Mouse (Mus musculus) embryo, embryonic 9.5 days (tissue): ENCODE measurements around the gene Alpl.

Experiments used
- DNase-seq: peaks from one replicate; pipeline ENCODE4 v3.0.0-alpha.2; 2017; ENCODE audit errors: extremely low spot score

Gene Alpl

DNA sequence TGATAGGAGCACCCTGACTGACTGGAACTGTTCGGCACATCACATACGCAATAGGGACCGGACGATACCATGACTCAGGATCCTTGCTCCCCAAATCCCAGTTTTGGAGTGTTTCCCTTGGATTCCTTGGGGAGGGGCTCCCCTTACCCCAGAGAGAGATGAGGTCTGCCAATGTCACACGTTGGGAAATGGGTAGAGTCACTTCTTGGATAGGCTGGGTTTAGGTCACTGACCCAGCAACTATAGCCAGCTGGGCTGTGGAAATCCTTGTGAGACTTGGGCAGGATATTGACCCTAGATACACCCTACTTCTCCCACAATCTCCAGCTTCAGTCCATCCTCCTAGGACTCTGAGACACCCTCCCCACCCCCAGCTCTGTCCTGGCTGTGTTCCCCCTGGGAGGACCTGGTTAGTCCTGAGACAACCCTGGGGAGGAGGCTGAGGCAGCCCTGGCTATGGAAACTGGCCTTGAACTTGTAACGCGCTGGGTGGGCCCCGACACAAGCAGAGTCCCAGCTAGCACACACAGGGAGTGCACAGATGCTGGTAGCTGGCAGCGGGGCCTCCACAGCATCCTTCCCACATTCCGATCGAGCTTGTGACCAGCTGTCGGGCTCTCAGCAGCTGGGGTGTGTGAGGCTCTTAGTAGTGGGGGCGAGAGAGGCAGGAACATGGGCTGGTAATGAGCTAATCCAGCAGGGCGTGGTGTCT, 25.1 kb downstream of the Alpl start:
- no peak for DNase-seq

DNA sequence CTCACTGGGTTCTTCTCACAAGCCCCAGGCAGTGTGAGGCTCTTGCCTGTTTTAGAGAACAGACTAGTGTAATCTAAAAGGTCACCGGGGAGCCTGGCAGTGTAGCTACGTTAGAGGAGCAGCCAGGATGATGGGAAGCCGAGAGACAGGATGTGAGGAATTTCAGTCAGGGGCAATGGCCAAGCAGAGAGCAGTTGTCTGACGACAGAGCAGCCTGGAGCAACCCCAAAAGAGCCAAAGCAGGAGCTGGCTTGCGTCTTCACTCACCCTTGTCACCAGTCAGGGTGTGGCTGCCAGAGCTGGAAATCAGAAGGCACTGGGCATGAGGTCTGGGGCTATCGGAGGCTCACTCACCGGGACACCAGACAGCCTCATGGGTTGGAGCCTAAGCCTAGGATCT, 26.5 kb downstream of the Alpl start:
- DNase-seq, result no peak

DNA sequence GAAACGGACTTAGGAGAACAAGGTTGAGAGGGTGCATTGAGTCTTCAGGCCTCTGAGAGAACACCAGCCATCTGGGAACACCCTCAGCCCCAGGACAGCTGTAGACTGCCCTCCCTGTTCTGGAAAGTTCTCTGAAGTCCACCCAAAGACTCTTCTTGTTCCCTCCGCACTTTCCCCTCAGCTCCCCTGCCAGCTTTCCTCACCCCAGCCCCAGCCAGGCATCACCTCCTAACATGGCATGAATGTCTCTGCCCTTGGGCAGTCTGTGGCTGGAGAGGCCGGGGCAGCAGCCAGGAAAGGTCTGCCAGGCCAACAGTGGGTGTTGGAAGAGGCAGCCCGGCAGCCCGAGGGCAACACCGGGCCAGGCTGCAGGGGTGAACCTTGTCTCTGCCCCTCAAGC, 27.4 kb downstream of the Alpl start:
- no peak for DNase-seq

DNA sequence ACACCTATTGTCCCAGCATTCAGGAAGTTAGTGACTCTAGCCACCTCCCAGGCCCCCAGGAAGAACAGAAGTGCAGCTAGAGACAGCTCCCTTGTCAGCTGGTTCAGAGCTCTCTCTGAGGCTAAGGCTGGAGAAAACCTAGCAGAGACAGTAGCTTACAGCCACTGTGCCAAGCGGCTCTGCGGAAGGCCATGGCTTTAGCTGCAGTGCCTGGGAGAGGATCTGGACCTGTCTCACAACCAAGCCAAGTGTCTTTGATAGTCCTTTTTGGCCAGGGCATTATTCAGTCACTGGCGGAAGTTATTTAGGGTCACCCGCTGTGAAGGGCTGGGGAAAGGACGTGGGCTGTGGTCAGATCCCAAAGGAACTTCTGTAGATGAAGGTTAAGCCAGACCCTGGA, 27.8 kb downstream of the Alpl start:
- DNase-seq, result no peak

DNA sequence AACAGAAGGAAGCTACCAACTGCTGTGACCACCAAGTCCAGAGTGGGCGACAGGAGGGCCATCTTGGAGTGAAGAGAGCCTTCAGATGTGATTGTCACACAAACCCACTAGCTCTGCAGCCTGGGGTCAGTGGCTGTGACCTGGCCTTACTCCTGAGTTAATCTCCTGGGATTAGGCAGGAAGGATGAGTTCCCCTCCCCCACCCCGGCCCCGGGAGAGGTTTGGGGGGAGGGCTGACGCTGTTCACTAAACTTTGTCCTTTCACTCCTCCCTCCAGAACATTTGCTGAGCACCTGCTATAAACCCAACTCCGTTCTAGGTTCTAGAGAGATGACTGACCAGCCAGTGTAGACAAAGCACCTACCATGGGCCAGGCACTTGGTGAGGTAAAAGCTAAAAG, 29.8 kb downstream of the Alpl start:
- peak; percentile 39 for DNase-seq

DNA sequence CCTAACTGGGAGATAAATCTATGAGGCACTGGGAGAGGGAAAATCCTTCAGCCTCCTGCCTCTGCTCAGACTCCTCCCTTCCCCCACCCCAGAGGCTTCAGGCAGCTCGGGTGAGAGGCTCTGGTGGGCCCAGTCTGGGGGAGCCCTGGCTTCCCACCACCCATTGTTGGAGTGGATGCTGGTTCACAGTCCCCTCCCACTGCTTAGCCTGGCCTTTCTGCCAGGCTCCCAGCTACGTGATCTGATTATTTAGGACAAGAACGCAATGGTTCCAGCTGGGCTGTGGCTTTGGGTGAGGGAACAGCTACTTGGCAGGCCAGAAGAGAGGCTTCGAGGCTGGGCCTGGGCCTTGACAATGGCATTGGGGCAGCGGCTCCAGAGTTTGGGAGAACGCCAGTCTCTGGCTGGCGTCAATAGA, 30.6 kb downstream of the Alpl start:
- no peak for DNase-seq

DNA sequence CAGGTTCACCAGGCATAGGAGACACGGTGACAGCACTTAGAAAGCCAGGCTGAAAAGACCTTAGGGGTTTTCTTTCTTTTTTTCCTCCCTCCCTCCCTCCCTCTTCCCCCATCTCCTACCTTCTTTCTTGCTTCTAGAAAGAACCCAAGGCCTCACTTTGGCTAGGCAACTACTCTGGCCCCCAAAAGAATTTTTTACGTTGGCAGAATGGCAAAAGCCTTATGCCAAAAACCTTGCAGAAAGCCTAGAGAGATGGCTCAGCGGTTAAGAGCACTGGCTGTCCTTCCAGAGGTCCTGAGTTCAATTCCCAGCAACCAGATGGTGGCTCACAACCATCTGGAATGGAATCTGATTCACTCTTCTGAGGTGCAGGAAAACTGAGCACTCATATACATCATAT, 31.6 kb downstream of the Alpl start:
- DNase-seq, result no peak

DNA sequence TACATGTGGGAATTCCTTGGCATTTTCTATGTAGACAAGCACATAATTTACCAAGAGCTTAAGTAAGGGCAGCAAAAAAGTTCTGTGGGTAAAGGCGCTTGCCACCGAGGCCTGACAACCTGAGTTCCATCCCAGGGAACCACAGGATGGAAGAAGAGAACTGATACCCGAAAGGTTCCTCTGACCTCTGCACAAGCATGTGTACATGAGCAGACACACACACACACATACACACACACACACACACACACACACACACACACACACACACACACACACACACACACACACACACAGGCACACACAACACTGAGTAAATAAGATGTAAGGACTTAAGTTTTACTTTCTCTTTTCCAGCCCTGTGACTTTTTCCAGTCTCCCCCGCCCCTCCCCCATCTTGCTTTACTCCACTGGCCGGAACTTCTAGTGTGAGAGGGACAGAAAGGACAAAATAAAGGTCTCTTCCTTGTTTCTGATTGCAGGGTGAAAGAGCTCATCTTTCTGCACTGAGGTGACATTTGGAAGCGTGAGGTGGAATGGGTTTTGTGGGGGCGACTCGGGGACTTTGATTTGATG, 32.2 kb downstream of the Alpl start:
- DNase-seq, result no peak

DNA sequence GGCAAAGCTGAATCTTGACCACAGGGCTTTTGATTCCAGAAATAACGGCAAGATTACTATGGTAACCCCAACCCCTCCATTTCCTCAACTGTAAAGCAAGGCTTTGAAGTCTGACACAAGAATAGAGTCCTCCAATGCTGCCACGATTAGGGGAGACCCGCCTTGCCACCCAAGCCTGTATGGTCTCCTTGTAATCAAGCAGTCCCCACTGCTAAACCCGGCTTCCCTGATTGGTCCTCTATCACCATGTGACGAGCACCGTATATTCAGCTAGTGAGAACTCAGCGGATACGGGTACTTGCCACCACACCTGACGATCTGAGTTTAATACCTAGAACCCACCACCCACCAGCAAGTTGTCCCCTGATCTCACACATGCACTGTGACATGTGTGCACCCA, 33.3 kb downstream of the Alpl start:
- DNase-seq, result no peak

DNA sequence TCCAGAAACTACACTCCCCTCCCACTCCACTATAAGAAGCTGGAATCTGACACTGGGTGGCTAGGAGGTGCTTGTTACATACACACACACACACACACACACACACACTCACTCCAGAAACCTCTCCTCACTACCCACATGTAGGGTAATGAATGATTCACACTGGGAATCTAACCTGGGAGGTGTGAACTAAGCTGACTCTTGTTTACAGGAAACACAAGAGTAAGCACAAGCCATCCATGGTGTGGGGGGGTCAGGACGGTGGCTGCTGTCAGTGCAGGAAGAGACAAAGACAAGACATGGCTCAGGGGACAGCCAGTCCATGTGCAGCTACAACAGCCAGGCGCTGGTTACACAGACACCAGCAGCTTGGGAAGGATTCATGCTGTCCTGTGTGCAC, 41.7 kb downstream of the Alpl start:
- DNase-seq, result no peak

DNA sequence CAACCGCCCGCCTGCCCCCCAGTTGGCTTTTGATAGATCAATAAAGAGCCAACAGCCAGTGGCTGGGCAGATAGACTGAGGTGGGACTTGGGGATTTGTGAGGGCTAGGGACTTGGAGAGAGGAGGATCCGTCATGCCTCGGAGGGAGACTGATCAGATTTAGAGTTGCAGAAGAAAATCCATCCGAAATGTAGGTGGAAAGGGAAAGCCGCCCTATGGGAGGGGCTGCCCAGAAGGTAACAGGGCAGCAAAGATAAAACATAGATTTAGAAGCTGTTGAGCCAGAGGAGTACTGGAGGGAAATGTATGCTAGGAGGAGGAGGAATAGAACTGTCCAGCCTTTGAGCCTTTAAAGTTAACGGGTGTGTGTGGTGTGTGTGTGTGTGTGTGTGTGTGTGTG, 43.0 kb downstream of the Alpl start:
- no peak for DNase-seq

DNA sequence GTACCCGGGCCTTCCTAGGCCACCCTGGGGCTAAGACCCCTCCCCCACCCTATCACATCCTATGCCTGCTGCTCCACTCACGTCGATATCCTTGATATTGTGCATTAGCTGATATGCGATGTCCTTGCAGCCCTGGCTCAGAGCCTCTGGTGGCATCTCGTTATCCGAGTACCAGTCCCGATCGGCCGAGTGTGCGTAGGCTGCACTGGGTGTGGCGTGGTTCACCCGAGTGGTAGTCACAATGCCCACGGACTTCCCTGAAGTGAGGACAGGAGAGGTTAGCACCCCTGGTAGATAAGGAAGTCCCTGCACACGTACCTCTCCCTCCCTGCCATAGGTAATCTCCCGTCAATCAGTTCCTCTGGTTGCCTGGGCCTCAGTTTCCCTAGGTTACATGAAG, 43.7 kb downstream of the Alpl start:
- no peak for DNase-seq

DNA sequence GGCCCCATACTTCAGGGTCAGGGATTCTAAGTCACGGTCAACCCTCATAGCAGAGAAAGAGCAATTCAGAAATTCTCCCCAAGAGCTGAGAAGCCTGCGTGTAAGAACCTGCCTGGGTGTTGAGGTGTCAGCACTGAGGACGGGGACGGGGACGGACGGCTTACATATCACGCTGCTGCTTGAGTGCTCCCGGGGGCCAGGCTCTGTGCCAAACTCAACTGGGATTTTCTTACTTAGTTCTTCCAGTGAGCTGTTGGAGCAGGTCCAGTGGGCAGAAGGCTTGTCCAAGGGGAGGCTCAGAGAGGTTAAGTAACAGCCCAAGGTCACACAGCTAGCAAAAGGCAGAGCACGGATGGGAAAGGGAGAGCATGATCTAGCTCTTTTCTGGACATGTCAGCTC, 44.5 kb downstream of the Alpl start:
- no peak for DNase-seq

DNA sequence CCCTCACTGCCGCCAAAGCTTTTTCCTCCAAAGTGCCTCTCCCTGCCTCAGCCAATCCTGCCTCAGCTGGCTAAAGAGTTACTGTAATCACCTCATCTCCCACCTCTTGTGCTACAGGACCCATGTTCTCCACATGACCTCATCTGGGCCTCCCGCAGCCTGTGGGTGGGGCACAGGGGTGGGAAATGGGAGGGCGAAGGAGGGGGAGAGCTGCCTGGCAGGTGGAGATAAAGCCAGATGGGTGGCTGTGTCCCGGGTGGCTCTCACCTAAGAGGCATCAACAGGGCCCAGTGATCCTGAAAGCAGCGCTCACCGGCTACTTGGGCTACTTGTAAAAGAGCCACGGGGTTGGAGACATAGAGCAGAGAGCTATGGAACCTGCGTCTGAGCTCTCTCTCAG, 44.9 kb downstream of the Alpl start:
- DNase-seq, result no peak

DNA sequence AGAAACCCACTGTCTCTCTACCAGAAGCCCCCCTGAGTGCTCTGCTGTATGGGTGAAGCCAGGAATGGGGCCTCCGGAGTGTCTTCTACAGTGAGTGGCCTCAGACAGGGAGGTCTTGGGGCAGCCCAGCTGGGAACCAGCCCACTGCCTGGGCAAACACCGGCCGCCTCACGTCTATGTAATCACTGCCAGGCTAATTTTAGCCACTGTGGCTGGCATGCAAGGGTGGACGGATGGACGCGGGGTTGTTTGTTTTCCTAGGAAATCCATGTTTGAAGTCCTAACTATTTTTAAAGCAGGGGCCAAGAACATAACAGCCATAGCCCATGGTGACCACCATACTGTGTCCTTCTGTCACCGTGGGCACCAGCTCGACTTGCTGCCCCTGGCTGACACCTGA, 46.1 kb downstream of the Alpl start:
- DNase-seq, result no peak

DNA sequence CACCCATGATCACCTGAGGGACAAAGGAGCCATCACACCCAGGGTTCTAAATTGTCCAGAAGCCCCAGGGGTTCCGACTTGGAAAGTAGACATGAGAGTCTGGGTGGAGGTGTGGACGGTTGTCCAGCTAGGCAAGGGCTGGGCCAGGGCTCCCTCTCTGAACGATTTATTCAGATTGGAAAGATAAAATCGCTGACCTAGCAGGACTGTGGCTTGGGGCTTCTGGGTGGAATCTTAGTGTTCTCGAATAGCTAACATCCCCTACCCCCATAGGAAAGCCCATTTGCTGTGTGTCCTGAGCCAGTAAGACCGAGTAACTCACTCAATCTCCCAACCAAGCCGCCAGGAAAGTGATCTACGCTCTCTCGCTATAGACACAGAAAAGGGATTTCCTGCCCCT, 46.5 kb downstream of the Alpl start:
- no peak for DNase-seq

DNA sequence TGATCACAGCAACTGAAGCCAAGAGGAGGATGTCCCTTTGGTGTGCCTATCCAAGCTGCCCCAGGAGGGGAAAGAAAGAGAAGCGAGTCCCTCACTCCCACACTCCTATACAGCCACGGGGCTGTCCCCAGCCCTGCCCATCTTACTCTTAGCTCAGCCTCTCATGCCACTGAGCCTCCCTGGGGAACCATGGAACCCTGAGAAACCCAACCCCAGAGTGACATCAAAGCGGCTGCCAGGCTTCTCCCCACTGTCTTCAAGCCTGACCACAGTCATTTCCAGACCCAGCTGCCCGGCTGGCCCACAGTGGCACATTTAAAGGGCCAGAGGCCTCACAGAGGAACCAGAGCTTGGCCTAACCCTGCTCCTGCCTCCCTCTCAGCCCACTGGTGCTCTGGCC, 47.5 kb downstream of the Alpl start:
- no peak for DNase-seq

DNA sequence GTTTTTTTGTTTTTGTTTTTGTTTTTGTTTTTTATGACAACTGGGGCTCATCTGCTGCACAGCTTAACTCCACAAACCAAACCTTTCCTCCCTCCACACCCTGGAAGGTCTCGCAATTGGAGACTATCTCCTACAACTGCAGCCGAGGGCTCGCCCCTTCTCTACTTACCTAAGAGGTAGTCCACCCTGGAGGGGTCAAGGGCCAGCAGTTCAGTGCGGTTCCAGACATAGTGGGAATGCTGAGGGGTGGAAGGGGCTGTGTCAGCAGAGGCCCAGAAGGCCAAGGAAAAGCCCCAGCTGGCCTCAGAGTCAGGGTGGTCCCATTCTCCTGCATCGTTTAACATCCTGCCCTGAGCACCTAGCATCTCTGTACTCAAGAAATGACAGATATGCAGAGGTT, 48.6 kb downstream of the Alpl start:
- no peak for DNase-seq

DNA sequence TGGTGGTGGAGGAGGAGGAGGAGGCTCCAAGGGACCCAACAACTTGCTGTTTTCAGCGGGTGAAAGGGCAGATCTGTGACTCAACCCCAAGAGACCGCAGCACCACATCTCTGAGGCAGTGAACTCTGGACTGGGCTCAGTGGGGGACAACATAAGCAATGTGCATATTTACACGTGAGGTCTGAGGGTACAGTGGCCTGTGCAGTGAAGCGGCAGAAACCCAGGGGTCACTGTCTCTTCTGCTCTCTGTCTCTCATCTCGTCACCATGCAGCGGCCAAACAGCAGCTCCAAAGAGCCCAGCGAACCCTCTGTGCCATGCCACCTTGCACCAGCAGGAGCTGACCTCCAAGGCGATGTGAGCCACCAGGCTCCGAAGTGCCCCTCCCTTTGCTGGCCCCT, 49.1 kb downstream of the Alpl start:
- DNase-seq, result no peak

DNA sequence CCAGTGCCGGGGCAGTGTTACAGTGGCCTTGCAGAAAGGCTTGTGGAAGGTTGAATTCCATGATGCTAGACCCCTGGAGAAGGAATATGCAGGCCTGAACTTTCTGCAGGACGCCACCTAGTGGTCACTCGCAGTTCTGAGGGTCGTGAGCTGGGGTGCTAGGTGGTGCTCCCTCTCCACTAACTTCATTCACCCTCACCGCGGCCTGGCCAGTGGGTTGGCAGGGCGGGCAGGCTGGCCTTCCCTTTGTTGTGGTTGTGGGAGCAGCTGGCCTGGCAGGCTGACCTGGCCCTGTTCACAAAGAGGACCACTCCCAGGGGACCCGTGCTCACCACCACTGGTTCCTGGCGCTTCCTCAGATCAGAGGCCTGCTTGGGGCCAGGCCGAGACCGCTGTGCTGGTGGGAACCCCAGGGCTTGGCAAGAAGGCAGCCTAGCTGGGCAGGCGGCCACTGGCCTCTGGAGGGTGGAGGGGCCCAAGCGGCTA, 51.7 kb downstream of the Alpl start:
- no peak for DNase-seq

DNA sequence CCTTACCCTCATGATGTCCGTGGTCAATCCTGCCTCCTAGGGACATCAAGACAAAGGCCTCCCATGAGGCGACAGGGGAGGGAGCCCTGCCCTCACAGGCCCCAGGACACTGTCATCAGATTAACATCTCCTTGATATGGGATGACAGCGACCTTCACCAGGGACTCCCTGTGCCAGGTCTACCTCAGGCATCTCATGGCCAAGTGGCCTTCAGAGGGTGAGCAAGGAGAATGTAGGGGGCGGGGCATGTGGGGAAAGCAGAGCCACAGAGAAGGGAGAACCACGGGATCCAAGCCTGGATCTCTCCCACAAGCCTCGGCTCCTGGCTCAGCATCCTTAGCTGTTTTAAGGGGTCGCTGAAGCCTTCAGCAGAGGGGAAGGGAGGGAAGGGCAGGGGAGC, 52.4 kb downstream of the Alpl start:
- DNase-seq, result no peak

DNA sequence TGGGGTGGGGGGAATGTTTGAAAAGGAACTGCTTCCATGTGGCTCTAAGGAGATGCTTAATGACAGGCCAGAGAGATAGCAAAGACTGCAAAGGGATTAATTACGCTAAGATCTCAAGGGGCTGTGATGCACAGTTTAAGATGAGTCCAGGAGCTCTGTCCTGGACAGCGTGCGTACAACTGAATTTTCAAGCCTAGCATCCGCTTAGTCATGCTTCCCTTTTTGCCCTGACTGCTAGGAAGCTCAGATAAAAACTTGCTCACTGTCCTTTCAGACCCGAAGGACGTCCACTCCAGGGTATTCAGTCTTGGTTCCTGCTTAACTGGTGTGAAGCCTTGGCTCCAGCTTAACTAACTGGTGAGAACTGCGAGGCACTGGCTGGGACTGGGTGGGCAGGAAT, 55.8 kb downstream of the Alpl start:
- no peak for DNase-seq

DNA sequence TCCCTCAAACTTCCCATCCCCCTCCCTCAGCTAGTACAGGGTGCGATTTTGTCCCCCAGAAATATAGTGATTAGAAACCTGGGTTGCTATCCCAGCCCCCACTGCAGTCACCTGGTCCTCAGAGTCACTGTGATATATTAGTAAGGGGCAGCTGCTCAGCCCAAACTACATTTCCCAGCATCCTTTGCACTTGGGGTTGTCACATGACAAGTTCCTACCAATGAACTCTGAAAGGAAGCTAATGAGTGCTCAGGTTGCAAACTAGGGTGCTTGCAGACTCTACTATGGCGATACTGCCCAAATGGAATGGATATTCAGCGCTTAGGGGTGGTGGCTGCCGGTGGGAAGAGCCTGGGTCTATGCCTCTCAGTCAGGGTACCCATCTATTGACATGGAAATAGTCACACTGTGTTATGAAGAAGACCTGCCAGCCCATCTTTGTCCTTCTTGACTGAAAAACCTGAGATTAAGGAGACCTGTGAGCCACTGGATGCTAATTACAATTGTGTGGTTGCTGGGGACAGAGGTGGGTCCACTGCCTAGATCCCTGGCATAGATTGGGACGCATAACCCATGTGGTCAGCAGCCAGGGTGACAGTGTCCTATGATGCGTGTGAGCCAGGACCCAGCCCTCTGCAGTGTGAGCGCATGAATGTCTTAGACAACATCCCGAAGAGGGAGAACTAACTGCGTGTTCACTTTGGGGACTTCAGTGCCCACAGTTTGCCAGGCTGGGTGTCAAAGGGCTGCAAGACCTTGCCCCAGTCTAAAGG, 56.8 kb downstream of the Alpl start:
- peak; percentile 57 for DNase-seq
